Mouse (Mus musculus) gastrocnemius, postnatal 36 days (tissue): Measurements from ENCODE around the gene Zp2. TPM values are rescaled to one million over a fixed set of nuclear protein-coding genes. Genes with fewer than 3 reads are reported as not detected.

Experiments used
- DNase-seq, 2 experiments: peaks; one replicate each; pipeline ENCODE4 v3.0.0; 2022
- intact Hi-C: fragments of 180-260 bp; cut with DNase I; formaldehyde crosslinking; loops from one replicate; pipeline ENCODE4 v1.15.1; 2025
- total RNA-seq, 2 experiments: library from RNA; stranded (reverse); gene quantifications; 2 replicates each; pipeline ENCODE4 v1.2.3; 2021

Gene Zp2
- total RNA-seq, 2 experiments from 2014 or later = 0.17 to 0.33 TPM

DNA sequence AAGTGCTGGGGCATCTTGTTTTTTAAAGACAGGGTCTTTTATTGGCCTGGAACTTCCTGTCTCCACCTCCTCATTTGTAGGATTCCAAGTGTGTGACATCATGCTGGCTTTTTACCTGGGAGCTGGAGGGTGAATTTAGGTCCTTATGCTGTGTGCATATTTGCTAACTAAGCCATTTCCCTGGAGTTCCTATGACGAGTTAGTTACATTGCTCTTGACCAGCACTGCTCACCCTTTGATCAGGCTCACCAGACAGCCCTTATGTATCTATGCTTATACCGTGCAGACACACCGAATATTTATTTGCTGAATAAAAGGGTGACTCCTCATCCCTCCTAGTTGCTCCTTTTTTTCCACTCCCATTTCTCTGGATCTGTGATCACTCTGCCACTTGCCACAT lies 64.9 kb downstream of the Zp2 start:
- intact Hi-C loops = no loop called here
- no peak for DNase-seq

Other genes with a start within 250 kb of the Zp2 start
- 10 to 100 TPM in 1 of 2 experiments, 1 to 10 TPM in 1; 8.6 to 12.2 TPM for gene Lyrm1, start 249.4 kb downstream of the Zp2 start, total RNA-seq
- 10 to 100 TPM; 12.3 to 16.2 TPM for gene Dcun1d3, start 249.0 kb downstream of the Zp2 start, total RNA-seq
- gene Dnah3, start 50.0 kb downstream of the Zp2 start, total RNA-seq = under 1 TPM; 0.10 to 0.17 TPM
- 1 to 10 TPM; 8.1 to 8.3 TPM for gene Tmem159, start 42.9 kb downstream of the Zp2 start, total RNA-seq
- gene Anks4b, start 28.6 kb upstream of the Zp2 start, total RNA-seq = under 1 TPM in 1 of 2 experiments, not detected in 1; 0.07 TPM
- 1 to 10 TPM; 3.1 to 4.9 TPM for gene Crym, start 56.8 kb upstream of the Zp2 start, total RNA-seq
- not detected for gene Abca14, start 58.7 kb upstream of the Zp2 start, total RNA-seq
- not detected for gene Abca15, start 183.4 kb upstream of the Zp2 start, total RNA-seq